Mouse (Mus musculus): ENCODE measurements around the gene Gabarap. TPM values are rescaled to one million over a fixed set of nuclear protein-coding genes. Genes with fewer than 3 reads are reported as not detected.

The Gabarap gene
- total RNA-seq (2012; rRNA removed) (105 and 132 TPM in 2 replicates), polyA plus RNA-seq (2012; ENCODE audit: insufficient read depth in 1 of 2, insufficient read length in 2 of 2, low read depth in 1 of 2, low replicate concordance in 2 of 2, missing spikeins in 1 of 2) (100 to 1,000 TPM in 1 of 2 experiments, not detected in 1; 241 TPM)

DNA sequence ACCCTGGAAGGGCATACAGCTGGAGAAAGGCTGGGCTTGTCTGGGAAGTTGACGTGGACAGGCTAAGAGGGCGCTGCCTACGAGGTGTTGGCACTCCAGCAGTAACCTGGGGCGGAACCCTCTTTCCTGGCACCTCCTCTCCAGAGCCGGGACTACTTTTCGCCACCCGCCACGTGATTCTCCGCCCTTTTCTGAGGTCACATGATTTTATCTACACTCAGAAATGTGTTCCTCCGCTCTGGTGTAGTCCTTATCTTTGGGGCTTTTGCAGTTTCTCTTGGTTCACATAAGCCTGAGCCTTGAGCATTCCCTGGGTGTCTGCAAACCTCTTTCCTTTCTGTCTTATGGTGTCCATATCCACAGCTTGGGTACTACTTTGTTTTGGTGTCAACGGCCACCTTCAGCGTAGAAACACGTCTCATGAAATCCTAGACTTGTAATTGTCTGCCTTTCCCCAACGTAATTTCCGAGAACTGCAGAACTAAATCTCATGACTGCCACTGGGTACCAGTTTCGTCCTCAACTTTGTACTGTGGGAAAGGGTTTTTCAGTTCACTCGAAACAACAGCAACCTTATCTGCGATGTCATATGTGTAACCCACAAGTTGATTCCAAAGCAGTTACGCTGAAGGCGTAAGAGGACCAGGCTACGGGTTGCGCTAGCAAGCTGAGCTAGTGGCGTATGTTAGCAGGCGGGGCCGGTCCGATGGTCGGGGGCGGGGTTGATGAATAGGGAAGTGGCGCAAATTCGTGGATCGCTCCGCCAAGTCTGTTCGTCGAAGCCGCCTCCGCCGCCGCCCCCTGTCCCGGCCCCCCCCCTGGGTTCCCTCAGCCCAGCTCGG, at the start of gene Gabarap:
Gabarap (plus strand) TSS at position 294 of the 842 bp plus-strand sequence.
- peaks cover 0 to 14% of the 10 kb centered on the region in 2 experiments; a peak in 2 of 4 replicates for H3K4me1 ChIP-seq (ENCODE audit: control insufficient read depth in 1 of 2, insufficient read depth in 2 of 2, low read length in 2 of 2)
- peaks cover 0 to 16% of the 10 kb centered on the region in 2 experiments; a peak in 2 of 4 replicates for H3K36me3 ChIP-seq (ENCODE audit: control insufficient read depth in 1 of 2, insufficient read depth in 2 of 2, low read length in 2 of 2)
- peak within 1 kb of the TSS; percentile 86 for H3K9ac ChIP-seq (ENCODE audit: control insufficient read depth, low read depth, low read length, poor library complexity, severe bottlenecking)
- no peaks in the 10 kb centered on the region for H3K27me3 ChIP-seq (ENCODE audit: control insufficient read depth in 1 of 2, insufficient read depth in 2 of 2, low read length in 2 of 2)
- peak within 1 kb of the TSS; percentile 48 to 83 for H3K4me3 ChIP-seq (ENCODE audit: control insufficient read depth in 1 of 2, insufficient read depth in 1 of 2, low read depth in 2 of 2, low read length in 2 of 2)
- no peaks in the 10 kb centered on the region for H3K9me3 ChIP-seq (replicated peaks; ENCODE audit: insufficient read depth, low read length)
- DNase-seq (ENCODE audit: low read depth, low spot score) = peak; percentile 100
- peak within 1 kb of the TSS; percentile 97 for H3K27ac ChIP-seq (ENCODE audit: control insufficient read depth, low read depth, low read length)
- peaks cover 18% of the 10 kb centered on the region for H3K79me2 ChIP-seq (ENCODE audit: control insufficient read depth, insufficient read depth, low read length, poor library complexity)
- TF ChIP-seq KAT2A (conservative IDR thresholded peaks at IDR 0.05; ENCODE audit: low read depth, low read length) = peak; percentile 88
- peak in 1 of 2 experiments; percentile 74; a peak in 2 of 4 replicates for TF ChIP-seq POLR2A (IDR thresholded peaks at IDR 0.05; ENCODE audit: control insufficient read depth in 1 of 2, insufficient read depth in 1 of 2, low read depth in 1 of 2, low read length in 2 of 2, poor library complexity in 1 of 2)
- no peak for TF ChIP-seq RAD21 (IDR thresholded peaks at IDR 0.05; ENCODE audit: low read depth, low read length)
- peak; percentile 99 for TF ChIP-seq SIN3A (IDR thresholded peaks at IDR 0.05; ENCODE audit: low read length)
- TF ChIP-seq GATA1 (IDR thresholded peaks at IDR 0.05; ENCODE audit: low read depth, low read length) = peak; percentile 97
- TF ChIP-seq HCFC1 (IDR thresholded peaks at IDR 0.05; ENCODE audit: low read depth, low read length) = peak; percentile 86
- no peak for TF ChIP-seq ZC3H11A (IDR thresholded peaks at IDR 0.05; ENCODE audit: low read depth, low read length)
- TF ChIP-seq MYB (IDR thresholded peaks at IDR 0.05; ENCODE audit: low read depth, low read length) = peak; percentile 37; the same call in 1 of the 2 replicates
- TF ChIP-seq BHLHE40 (IDR thresholded peaks at IDR 0.05; ENCODE audit: borderline replicate concordance, low read depth, low read length) = peak; percentile 95
- peak; percentile 23; the same call in 1 of the 2 replicates for TF ChIP-seq TAL1 (IDR thresholded peaks at IDR 0.05; ENCODE audit: low read length)
- TF ChIP-seq USF1 (IDR thresholded peaks at IDR 0.05; ENCODE audit: low read depth, low read length) = peak; percentile 99
- TF ChIP-seq CHD1 (IDR thresholded peaks at IDR 0.05; ENCODE audit: low read depth, low read length) = no peak
- TF ChIP-seq ZNF384 (IDR thresholded peaks at IDR 0.05; ENCODE audit: low read depth, low read length) = no peak
- TF ChIP-seq RCOR1 (IDR thresholded peaks at IDR 0.05; ENCODE audit: low read depth, low read length) = no peak
- no peak for TF ChIP-seq SMC3 (IDR thresholded peaks at IDR 0.05; ENCODE audit: low read depth, low read length)
- peak; percentile 94 for TF ChIP-seq MXI1 (IDR thresholded peaks at IDR 0.05; ENCODE audit: low read depth, low read length)
- TF ChIP-seq GABPA (IDR thresholded peaks at IDR 0.05; ENCODE audit: low read depth, low read length) = no peak
- TF ChIP-seq ZKSCAN1 (IDR thresholded peaks at IDR 0.05; ENCODE audit: low read depth, low read length) = no peak
- TF ChIP-seq ELF1 (IDR thresholded peaks at IDR 0.05; ENCODE audit: low read depth, low read length) = peak; percentile 73
- TF ChIP-seq MEF2A (IDR thresholded peaks at IDR 0.05; ENCODE audit: extremely low read depth, insufficient replicate concordance, low read depth, low read length, poor library complexity, severe bottlenecking) = no peak
- TF ChIP-seq ETS1 (IDR thresholded peaks at IDR 0.05; ENCODE audit: low read depth, low read length) = peak; percentile 81; the same call in 1 of the 2 replicates
- TF ChIP-seq EP300 (IDR thresholded peaks at IDR 0.05; ENCODE audit: low read depth in 1 of 2, low read length in 2 of 2) = peak in 1 of 2 experiments; percentile 54; a peak in 2 of 4 replicates
- peak; percentile 99 for TF ChIP-seq POLR2AphosphoS2 (IDR thresholded peaks at IDR 0.05; ENCODE audit: low read length)
- peak; percentile 80; the same call in 1 of the 2 replicates for TF ChIP-seq ZMIZ1 (IDR thresholded peaks at IDR 0.05; ENCODE audit: low read depth, low read length)
- peak; percentile 96 for TF ChIP-seq MYC (IDR thresholded peaks at IDR 0.05; ENCODE audit: low read depth, low read length)
- TF ChIP-seq JUND (IDR thresholded peaks at IDR 0.05; ENCODE audit: low read depth, low read length) = no peak
- no peak for TF ChIP-seq MAFK (IDR thresholded peaks at IDR 0.05; ENCODE audit: borderline replicate concordance, low read depth, low read length)
- 0 out of 6 replicates have a peak, but pooled peaks of 1 of the 3 experiments have one; percentile 0 for TF ChIP-seq CTCF (IDR thresholded peaks at IDR 0.05 in 2 of 3, conservative IDR thresholded peaks at IDR 0.05 in 1 of 3; ENCODE audit: control insufficient read depth in 1 of 3, insufficient read depth in 1 of 3, low read depth in 2 of 3, low read length in 3 of 3, poor library complexity in 1 of 3, severe bottlenecking in 1 of 3)
- TF ChIP-seq NELFE (IDR thresholded peaks at IDR 0.05; ENCODE audit: low read depth, low read length) = no peak; the same call in 1 of the 2 replicates
- no peak for TF ChIP-seq MAZ (IDR thresholded peaks at IDR 0.05; ENCODE audit: low read depth, low read length)
- no peak for TF ChIP-seq NRF1 (IDR thresholded peaks at IDR 0.05; ENCODE audit: insufficient read depth, low read depth, low read length, poor library complexity, severe bottlenecking)
- peak; percentile 81 for TF ChIP-seq TBP (IDR thresholded peaks at IDR 0.05; ENCODE audit: low read depth, low read length)
- peak; percentile 98 for TF ChIP-seq MAX (IDR thresholded peaks at IDR 0.05; ENCODE audit: low read length)
- no peak for TF ChIP-seq UBTF (IDR thresholded peaks at IDR 0.05; ENCODE audit: borderline replicate concordance, insufficient read depth, low read depth, low read length)
- TF ChIP-seq CHD2 (IDR thresholded peaks at IDR 0.05; ENCODE audit: low read length) = peak; percentile 25; the same call in 1 of the 2 replicates
